Mouse (Mus musculus) forebrain, postnatal 0 days (tissue): Measurements from ENCODE around the gene Kif1b. TPM values are rescaled to one million over a fixed set of nuclear protein-coding genes. Genes with fewer than 3 reads are reported as not detected.
A peak's percentile ranks its signal among the peaks of the same experiment; 100 is the strongest.

Experiments
- ATAC-seq: fragments of 200-750 bp; cut with Nextera tagmentation; 2 replicates; pipeline ENCODE4 v1.8.0; 2017; ENCODE audit warnings: mild to moderate bottlenecking, moderate library complexity
- DNase-seq: peaks from one replicate; pipeline ENCODE4 v3.0.0-alpha.2; 2015
- H3K27ac ChIP-seq: fragments of 300-500 bp; sonication (generic); 2 replicates; pipeline ENCODE4 v1.5.1; 2014; ENCODE audit warnings: low read depth, mild to moderate bottlenecking, antibody characterized with exemption, low read length, moderate library complexity, mixed read lengths
- H3K27me3 ChIP-seq: fragments of 300-500 bp; sonication (generic); 2 replicates; pipeline ENCODE4 v1.6.1; 2014; ENCODE audit warnings: mild to moderate bottlenecking, low read length, mixed read lengths; ENCODE audit not compliant: insufficient read depth
- H3K36me3 ChIP-seq: fragments of 300-500 bp; sonication (generic); 2 replicates; pipeline ENCODE4 v1.6.1; 2014; ENCODE audit warnings: mild to moderate bottlenecking, moderate library complexity; ENCODE audit not compliant: insufficient read depth
- H3K4me1 ChIP-seq: fragments of 300-500 bp; sonication (generic); 2 replicates; pipeline ENCODE4 v1.6.1; 2014; ENCODE audit warnings: antibody characterized with exemption; ENCODE audit not compliant: insufficient read depth
- H3K4me2 ChIP-seq: fragments of 300-500 bp; sonication (generic); 2 replicates; pipeline ENCODE4 v1.6.1; 2014; ENCODE audit warnings: low read depth, mild to moderate bottlenecking, moderate library complexity
- H3K4me3 ChIP-seq: fragments of 300-500 bp; sonication (generic); 2 replicates; pipeline ENCODE4 v1.5.1; 2014; ENCODE audit warnings: low read depth, low read length, mixed read lengths
- H3K9ac ChIP-seq: fragments of 300-500 bp; sonication (generic); 2 replicates; pipeline ENCODE4 v1.6.1; 2014; ENCODE audit warnings: mild to moderate bottlenecking
- H3K9me3 ChIP-seq: fragments of 300-500 bp; sonication (generic); 2 replicates; pipeline ENCODE4 v1.6.1; 2016; ENCODE audit warnings: low read length
- CTCF ChIP-seq: sonication (generic); IDR thresholded peaks from 2 replicates; pipeline ENCODE4 v1.5.1; 2016; ENCODE audit warnings: antibody characterized with exemption, control low read depth, low read depth
- WGBS: fragments of 180-500 bp; shearing (Covaris S2); extraction: QIAGEN DNeasy Blood & Tissue Kit; methylation state at CpG from one replicate; pipeline ENCODE4 v1.1.7; 2014; 5-methylcytosine and 5-hydroxymethylcytosine counted together
- polyA plus RNA-seq: library from polyadenylated mRNA; unstranded; fragments of >200 nt; fragmentation: Nextera tagmentation; extraction: Ambion mirVana; gene quantifications from 2 replicates; pipeline ENCODE4 v1.2.1, GENCODE M21; 2015
- total RNA-seq: library from RNA; depleted of rRNA; stranded (reverse); fragments of >200 nt; gene quantifications from 2 replicates; pipeline ENCODE4 v1.2.3, GENCODE M21; 2014

Gene Kif1b
- total and polyA plus RNA-seq, 2 experiments from 2014 or later = 202 to 270 TPM

GRCm38 (mm10) chr4:149328735-149329134, 21.2 kb upstream of the Kif1b start:
- Histone ChIP-seq H3K27ac (no peak overlapping the region), H3K4me3 (no peak overlapping the region), H3K4me2 (no peak overlapping the region), H3K9ac (no peak overlapping the region), H3K27me3 (no peaks in the 10 kb centered on the region), H3K36me3 (peaks cover 56% of the 10 kb centered on the region), H3K9me3 (no peaks in the 10 kb centered on the region), H3K4me1 (no peaks in the 10 kb centered on the region)
- 75% methylated on average over 4 of the region's 4 CpGs for WGBS
- DNase-seq (no peak), ATAC-seq (no peak)
- no peak for TF ChIP-seq CTCF

- no peaks in the 10 kb centered on the region for H3K9me3 ChIP-seq
- H3K36me3 ChIP-seq = peaks cover 45% of the 10 kb centered on the region
- no peak for TF ChIP-seq CTCF
- no peak overlapping the region for H3K4me2 ChIP-seq
- no peak overlapping the region for H3K4me3 ChIP-seq
- no peaks in the 10 kb centered on the region for H3K4me1 ChIP-seq
- H3K9ac ChIP-seq = no peak overlapping the region
- H3K27me3 ChIP-seq = no peaks in the 10 kb centered on the region
- WGBS = 85% methylated on average over 7 of the region's 7 CpGs
- no peak for DNase-seq
- H3K27ac ChIP-seq = no peak overlapping the region
- no peak for ATAC-seq
These were observed 19.8 kb upstream of the Kif1b start for GRCm38 (mm10) chr4:149327281-149327680.

- peaks cover 32% of the 10 kb centered on the region for H3K36me3 ChIP-seq
- H3K9me3 ChIP-seq = no peaks in the 10 kb centered on the region
- H3K4me2 ChIP-seq = no peak overlapping the region
- DNase-seq (peak; percentile 34), ATAC-seq (peak; percentile 50)
- H3K27me3 ChIP-seq = no peaks in the 10 kb centered on the region
- WGBS = 75% methylated on average over 10 of the region's 10 CpGs
- H3K4me1 ChIP-seq = no peaks in the 10 kb centered on the region
- H3K4me3 ChIP-seq = no peak overlapping the region
- TF ChIP-seq CTCF = peak; percentile 44; the same call in 1 of the 2 replicates
- H3K9ac ChIP-seq = no peak overlapping the region
- H3K27ac ChIP-seq = 0 out of 2 replicates have a peak overlapping the region, but pooled peaks have one; percentile 35
These were observed 18.1 kb upstream of the Kif1b start for GRCm38 (mm10) chr4:149325411-149326162.

GRCm38 (mm10) chr4:149323730-149324129, 16.2 kb upstream of the Kif1b start:
- Histone ChIP-seq H3K9ac (no peak overlapping the region), H3K4me1 (no peaks in the 10 kb centered on the region), H3K27me3 (no peaks in the 10 kb centered on the region), H3K4me3 (no peak overlapping the region), H3K27ac (no peak overlapping the region), H3K4me2 (no peak overlapping the region), H3K9me3 (no peaks in the 10 kb centered on the region), H3K36me3 (peaks cover 13% of the 10 kb centered on the region)
- TF ChIP-seq CTCF = no peak
- DNase-seq = no peak
- 77% methylated on average over 16 of the region's 16 CpGs for WGBS
- no peak for ATAC-seq

- Histone ChIP-seq H3K4me3 (no peak overlapping the region), H3K4me1 (no peaks in the 10 kb centered on the region), H3K27ac (no peak overlapping the region), H3K9me3 (no peaks in the 10 kb centered on the region), H3K9ac (no peak overlapping the region), H3K27me3 (no peaks in the 10 kb centered on the region), H3K36me3 (peaks cover 7% of the 10 kb centered on the region), H3K4me2 (no peak overlapping the region)
- DNase-seq (no peak), ATAC-seq (no peak)
- WGBS = 85% methylated on average over 6 of the region's 6 CpGs
- TF ChIP-seq CTCF = no peak
These were observed 15.2 kb upstream of the Kif1b start for GRCm38 (mm10) chr4:149322718-149323117.

- DNase-seq (no peak), ATAC-seq (no peak)
- TF ChIP-seq CTCF = no peak
- no peak overlapping the region for H3K27ac ChIP-seq
- H3K9ac ChIP-seq = no peak overlapping the region
- H3K4me1 ChIP-seq = no peaks in the 10 kb centered on the region
- peaks cover 5% of the 10 kb centered on the region for H3K36me3 ChIP-seq
- H3K27me3 ChIP-seq = no peaks in the 10 kb centered on the region
- no peaks in the 10 kb centered on the region for H3K9me3 ChIP-seq
- no peak overlapping the region for H3K4me3 ChIP-seq
- 51% methylated on average over 4 of the region's 4 CpGs for WGBS
- no peak overlapping the region for H3K4me2 ChIP-seq
These were observed 14.8 kb upstream of the Kif1b start for GRCm38 (mm10) chr4:149322286-149322685.

GRCm38 (mm10) chr4:149319088-149319487, 11.6 kb upstream of the Kif1b start:
- TF ChIP-seq CTCF = no peak
- H3K9me3 ChIP-seq = no peaks in the 10 kb centered on the region
- WGBS = 24% methylated on average over 9 of the region's 9 CpGs
- no peak overlapping the region for H3K4me3 ChIP-seq
- DNase-seq (peak; percentile 47), ATAC-seq (peak; percentile 73)
- no peaks in the 10 kb centered on the region for H3K27me3 ChIP-seq
- no peak overlapping the region for H3K4me2 ChIP-seq
- H3K9ac ChIP-seq = no peak overlapping the region
- no peak overlapping the region for H3K27ac ChIP-seq
- H3K36me3 ChIP-seq = no peaks in the 10 kb centered on the region
- no peaks in the 10 kb centered on the region for H3K4me1 ChIP-seq
